Mouse (Mus musculus) thymus, adult 2 months (tissue): Measurements from ENCODE around the gene Tmprss9.

ENCODE experiments used
- CTCF ChIP-seq: fragments of 200-500 bp; IDR thresholded peaks from 2 replicates; pipeline ENCODE4 v1.5.1; 2012; ENCODE audit warnings: mild to moderate bottlenecking, control low read depth, low read length, moderate library complexity, borderline replicate concordance; ENCODE audit not compliant: control insufficient read depth, poor library complexity, insufficient read depth; ENCODE audit errors: extremely low read depth
- POLR2A ChIP-seq: fragments of 200-500 bp; IDR thresholded peaks from 2 replicates; pipeline ENCODE4 v1.6.1; 2012; ENCODE audit warnings: mild to moderate bottlenecking, low read length, control low read depth, moderate library complexity; ENCODE audit not compliant: control insufficient read depth, poor library complexity, insufficient read depth; ENCODE audit errors: extremely low read depth

DNA sequence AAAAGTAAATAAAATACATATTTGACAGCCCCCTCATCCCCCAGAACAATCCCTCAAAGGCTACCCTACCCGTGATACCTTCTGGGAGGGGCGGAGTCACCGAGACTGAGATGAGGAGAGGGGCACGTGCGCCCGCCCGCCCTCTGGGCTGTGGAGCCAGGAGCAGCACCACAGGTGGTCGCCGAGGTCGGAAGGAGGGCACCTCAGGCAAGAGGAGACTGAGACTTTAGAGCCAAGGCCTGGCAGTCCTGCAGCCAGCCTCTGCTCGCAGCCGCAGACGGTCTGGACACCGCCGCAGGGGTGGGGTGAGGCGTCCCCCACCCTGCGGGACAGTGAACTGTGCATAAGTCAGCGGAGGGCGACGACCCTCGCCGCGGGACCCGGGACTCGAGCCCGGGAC lies 60.0 kb downstream of the Tmprss9 start:
- TF ChIP-seq POLR2A: no peak
- TF ChIP-seq CTCF: no peak
